Mouse (Mus musculus) layer of hippocampus, adult 18-20 months (tissue): ENCODE measurements around the gene Prkcq. TPM values are rescaled to one million over a fixed set of nuclear protein-coding genes. Genes with fewer than 3 reads are reported as not detected.

Experiments
- DNase-seq, 2 experiments: peaks; one replicate each; pipeline ENCODE4 v3.0.0; 2022; ENCODE audit warnings: low spot score in 2 of 2
- total RNA-seq, 2 experiments: library from RNA; stranded (reverse); gene quantifications; 2 replicates each; pipeline ENCODE4 v1.2.3; 2021

Gene Prkcq
- total RNA-seq, 2 experiments from 2014 or later: 7.3 TPM

DNA sequence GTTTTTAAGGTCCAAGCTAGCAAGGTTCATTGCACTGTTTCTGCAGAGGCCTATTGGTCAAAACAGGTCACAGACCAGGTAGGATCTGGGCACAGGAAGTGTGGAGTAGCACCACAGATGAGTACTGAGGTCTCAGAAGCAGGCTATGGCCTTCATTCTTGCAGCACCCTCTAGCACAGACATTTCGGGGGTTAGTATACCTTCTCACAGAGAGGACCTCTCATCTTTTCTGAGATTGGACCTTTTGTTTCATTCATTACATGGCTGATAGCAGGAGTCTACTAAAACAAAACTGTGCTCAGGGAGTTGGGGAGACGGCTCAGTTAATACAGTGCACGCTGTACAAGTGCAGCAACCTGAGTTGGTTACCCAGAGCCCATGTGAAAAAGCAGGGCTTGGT lies 14.7 kb downstream of the Prkcq start:
- no peak for DNase-seq

- no peak for DNase-seq
Measured at GRCm38 (mm10) chr2:11187166-11187565, 15.3 kb downstream of the Prkcq start.

- DNase-seq: no peak
Measured at GRCm38 (mm10) chr2:11188279-11188678, 16.4 kb downstream of the Prkcq start.

- no peak for DNase-seq
Measured at GRCm38 (mm10) chr2:11189150-11189767, 17.4 kb downstream of the Prkcq start.

DNA sequence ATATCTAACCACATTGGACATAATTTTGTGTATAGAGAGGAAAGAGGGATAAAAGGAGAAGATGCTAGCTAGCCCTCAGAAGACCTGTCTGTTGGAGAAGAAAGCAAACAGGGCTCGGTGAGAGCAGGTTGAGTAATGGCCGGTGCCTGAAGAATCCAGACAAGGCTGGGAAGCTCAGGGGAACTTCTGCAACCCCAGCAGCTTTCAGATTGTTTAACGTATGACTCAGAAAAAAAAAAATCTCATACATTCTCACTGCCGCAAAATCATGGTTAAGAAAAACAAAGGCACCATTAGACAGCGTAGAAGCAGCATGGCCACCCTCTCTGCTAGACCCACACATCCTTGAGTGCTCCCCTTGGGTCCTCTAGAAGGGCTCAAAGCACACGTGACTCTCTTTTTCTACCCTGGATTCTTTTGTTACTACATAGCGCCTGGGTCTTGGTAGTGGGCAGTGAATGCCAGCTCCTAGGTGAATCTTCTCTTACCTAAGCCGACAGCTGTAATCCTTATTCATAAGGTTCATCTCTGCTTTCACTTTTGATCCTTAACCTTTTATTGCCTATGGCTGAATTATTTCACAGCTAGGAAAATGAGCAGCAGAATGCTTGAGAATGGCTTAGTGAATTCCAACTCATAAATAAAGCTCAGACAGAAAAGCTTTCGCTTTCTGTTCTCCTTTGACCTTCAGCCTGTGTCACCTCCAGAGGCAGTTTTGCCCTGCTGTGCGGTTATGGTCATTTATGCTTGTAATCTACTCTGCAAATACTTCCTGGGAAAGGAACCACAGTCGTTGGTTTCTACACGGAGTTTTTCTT lies 20.6 kb downstream of the Prkcq start:
- no peak for DNase-seq

DNA sequence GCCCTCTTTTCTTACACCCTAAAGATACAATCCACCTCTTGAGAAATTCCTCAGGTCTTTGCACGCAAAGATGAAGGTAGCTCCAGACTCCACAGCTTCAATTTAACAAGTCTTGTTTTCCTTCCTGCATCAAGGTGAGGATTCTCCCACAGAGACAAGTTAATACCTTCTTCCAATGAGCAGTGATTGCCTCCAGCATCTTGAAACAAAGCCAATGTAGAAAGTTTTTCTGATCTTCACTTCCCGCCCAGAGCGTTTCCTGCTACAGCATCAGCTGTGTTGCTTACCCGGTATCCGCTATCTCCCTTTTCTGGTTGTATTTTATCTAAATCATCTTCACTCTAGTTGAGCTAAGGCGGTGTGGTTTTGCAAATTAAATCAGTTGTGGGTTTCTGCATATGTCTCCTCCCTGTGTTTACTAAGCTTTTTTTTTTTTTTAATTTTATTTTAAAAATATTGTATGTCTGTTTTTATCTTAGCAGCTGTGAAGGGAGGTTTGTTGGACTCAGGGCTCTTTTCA lies 21.3 kb downstream of the Prkcq start:
- DNase-seq: no peak

- DNase-seq: no peak
Measured at GRCm38 (mm10) chr2:11194732-11195340, 22.9 kb downstream of the Prkcq start.

- DNase-seq: no peak
Measured at GRCm38 (mm10) chr2:11196071-11196470, 24.2 kb downstream of the Prkcq start.

GRCm38 (mm10) chr2:11196952-11197559 lies 25.1 kb downstream of the Prkcq start:
- DNase-seq: no peak

DNA sequence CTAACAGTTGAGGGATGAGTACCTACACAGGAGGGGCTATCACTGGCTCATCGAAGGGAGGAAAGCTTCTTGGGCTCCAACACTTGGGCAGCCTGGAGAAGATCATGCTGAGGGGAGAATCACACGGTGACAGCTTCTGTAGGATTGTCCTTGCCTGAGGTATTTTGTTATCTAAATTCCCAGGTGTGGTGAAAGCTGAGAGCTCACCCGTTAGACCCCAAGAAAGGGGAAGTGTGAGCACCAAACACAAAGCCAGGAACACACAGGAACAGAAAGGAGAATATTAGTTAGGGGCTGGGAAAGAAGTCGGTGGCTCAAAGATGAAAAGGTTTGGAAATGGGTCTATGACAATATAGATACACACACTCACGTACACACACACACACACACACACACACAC lies 27.7 kb downstream of the Prkcq start:
- no peak for DNase-seq

GRCm38 (mm10) chr2:11202841-11203240 lies 30.9 kb downstream of the Prkcq start:
- no peak for DNase-seq

- no peak for DNase-seq
Measured at GRCm38 (mm10) chr2:11203261-11203660, 31.4 kb downstream of the Prkcq start.

GRCm38 (mm10) chr2:11204232-11204631 lies 32.3 kb downstream of the Prkcq start:
- DNase-seq: no peak

- DNase-seq: no peak
Measured at GRCm38 (mm10) chr2:11204961-11205360, 33.1 kb downstream of the Prkcq start.

DNA sequence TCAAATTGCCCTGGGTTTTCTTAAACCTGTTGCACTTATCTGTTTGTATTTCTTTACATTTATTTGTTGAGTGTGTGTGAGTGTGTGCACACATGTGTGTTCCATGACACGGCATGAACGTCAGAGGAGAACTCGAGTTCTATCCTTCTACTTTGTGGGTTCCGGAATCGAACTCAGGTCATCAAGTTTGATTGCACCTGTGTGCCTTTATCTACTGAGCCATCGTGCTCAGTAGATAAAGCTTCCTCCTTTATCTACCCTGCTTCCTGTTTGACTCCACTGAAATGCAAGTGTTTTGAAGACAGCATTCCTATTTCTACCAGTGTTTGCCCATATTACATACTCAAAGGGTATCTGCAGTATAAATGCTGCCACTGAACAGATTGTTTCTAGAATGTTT lies 33.8 kb downstream of the Prkcq start:
- no peak for DNase-seq

GRCm38 (mm10) chr2:11208263-11208662 lies 36.4 kb downstream of the Prkcq start:
- DNase-seq: no peak

DNA sequence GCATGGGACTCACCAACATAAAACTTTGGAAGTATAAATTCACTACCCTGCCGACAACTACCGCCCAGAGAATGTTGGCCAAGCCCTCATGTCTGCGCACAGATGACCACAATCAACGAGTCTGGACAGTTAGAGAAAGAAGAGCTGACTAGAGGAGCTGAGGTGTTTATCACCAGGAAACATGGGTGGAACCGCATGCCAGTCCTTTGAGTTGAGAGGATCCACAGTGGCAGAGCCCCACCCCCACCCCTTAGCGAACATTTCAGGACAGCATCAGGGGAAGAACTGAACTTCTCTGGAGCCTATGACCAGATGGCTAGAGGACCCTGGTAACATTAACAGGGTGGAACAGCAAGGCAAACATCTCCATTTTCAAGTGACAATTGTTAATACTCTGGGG lies 37.4 kb downstream of the Prkcq start:
- no peak for DNase-seq

GRCm38 (mm10) chr2:11210241-11210916 lies 38.5 kb downstream of the Prkcq start:
- no peak for DNase-seq

GRCm38 (mm10) chr2:11211961-11212562 lies 40.2 kb downstream of the Prkcq start:
- no peak for DNase-seq

DNA sequence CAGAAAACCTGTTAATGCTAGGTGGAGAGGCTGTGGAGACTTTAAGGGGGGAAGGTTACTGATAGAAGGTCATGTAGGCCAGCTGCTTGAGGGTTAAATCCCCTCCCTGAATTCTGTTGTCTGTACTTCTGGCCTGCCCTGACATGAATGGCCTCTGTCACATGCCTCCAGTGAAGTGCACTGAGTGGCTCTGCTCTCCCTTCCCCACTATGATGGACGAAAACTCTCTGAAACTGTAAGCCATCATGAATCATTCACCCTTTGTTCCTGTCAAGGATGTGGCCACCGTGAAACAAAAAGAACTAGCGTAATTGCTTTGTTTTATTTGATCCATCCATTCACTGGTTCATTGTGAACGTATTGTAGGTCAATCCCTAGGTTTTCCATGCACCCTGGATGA lies 44.5 kb downstream of the Prkcq start:
- DNase-seq: no peak

DNA sequence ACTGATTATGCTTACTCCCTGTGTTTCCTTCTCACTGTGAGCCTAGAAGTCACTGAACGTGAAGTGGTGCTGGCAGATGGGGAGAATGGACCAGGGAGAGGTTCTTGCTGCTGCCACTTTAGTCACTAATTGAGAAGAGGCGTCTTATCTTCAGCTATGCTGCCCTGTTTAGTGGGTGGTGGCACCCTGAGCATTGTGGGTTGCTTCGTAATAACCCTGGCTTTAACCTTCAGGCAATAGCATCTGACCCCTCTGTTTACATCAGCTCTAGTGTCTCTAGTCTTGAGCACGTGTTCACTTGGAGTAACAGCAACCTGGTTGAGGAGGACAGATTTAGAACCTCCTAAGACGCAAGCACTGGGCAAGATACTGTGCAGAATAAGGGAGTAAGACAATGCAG lies 44.9 kb downstream of the Prkcq start:
- DNase-seq: no peak
